Mouse (Mus musculus): ENCODE measurements at regions not wholly inside any gene's neighbourhood (a gene's known extent, or its start where the extent isn't known, plus 50 kb on each side); places are given as distances from the start of the nearest gene placed in this dataset.

DNA sequence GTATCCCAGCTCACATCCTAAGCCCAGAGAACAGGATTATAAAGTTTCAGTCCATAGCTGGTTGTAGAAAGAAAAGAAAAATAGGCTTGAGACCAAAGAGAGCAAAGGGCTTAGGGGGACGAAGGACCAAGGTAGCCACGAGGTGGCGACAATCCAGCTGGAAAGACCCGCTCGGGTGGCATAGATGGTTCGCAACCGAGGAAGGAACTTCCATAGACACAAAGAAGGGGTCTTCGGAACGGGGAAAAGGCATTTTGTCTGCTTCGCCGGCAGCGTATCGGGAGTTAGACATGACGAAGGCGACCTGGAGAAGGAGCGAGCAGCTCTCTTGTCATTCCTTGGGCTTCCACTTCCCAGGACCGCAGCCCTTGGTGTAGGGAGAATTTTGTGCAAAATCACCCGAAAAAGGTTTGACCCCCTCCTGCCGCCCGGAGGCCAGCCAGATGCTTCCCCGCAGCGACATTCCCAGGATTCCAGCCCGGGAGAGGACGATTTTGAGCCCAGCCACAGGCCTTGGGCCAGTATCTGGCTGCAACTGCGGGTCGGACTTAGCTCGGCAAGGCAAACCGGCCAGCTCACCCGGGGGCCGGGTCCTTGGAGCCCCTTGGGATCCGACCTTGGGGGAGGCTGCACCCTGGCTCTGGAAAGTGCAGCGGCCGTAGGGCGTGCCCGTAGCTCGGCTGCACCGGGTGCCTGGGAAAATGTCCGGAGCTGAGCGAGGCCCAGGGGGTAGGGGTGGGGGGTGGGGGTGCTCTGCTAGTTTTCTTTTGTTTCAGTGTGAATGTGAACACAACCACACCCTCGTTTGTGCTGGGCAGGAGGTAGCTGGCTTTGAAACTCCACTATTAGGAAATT, 184.5 kb upstream of the Foxn2 start:
- intact Hi-C loops (cut with DNase I) = loop anchor here (1.0 to 10.0 kb wide), 4 partner anchors 47 to 379 kb away; partner anchors contain the start of gene Foxn2

DNA sequence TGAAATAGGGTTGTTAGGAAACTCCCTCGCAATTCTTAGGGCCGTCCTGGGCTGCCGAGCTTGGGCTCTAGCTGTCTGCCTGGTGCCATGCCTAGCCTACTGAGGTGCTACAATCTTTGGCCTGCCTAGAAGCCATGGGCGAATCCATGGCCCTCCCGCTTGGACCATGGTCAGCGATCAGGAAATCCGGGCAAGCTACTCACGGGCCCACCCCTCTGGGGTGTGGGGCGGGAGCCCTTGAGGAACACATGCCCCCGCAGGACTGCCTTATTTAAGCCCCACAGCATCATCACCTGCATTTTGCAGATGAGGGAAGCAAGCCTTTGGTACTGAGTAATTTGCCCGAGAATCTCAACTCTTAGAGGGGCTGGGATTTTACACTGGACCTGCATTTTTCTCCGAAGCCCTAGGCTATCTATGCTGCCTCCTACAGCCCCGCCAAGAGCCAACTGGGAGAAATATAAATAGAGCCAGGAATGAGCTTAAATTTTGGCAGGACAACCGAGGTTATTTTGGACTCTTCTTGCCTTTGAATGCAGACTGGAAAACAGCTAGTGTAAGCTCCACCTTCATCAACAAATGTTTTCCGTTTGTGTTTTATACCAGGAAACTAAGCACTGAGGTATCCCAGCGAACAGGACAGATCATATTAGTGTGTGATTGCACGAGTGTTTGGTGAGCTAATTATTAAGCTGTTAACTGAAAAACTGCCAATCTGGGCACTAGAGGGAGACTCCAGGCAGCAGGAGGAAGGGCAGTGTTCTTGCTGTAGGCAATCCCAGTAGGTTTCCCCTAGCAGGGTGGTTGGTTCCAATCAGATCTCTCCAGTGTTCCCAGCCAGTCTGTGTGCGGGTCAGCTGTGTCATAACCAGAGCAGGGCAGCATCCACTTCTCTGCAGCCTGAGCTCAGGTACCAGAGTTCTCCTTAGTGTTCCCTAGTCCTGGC, 183.6 kb upstream of the Foxn2 start:
- intact Hi-C loops (cut with DNase I) = loop anchor here (1.0 to 10.0 kb wide), 4 partner anchors 46 to 378 kb away; partner anchors contain the start of gene Foxn2

DNA sequence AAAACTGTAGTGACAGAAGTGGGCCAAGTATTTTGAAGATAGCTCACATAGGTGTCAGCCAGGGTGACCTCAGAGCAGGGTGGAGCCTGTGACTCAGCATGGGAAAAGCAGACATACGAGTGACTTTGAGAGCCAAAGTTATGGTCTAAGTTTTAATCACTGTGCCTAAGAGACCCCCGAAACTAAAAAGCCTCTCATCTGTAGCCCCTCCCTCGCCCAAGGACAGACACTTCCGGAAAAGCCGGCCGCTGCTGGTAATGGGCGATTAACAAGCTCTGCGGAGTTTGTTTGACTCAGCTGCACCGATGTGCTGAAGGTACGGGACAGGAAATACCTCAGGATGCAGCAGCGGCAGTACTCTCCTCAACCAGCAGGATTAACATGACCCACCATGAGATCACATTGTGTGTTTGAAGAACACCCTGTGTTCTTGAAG, 182.1 kb upstream of the Foxn2 start:
- intact Hi-C loops (cut with DNase I) = loop anchor here (5.0 to 10.0 kb wide), 2 partner anchors 184 to 376 kb away; partner anchors contain the start of gene Foxn2

DNA sequence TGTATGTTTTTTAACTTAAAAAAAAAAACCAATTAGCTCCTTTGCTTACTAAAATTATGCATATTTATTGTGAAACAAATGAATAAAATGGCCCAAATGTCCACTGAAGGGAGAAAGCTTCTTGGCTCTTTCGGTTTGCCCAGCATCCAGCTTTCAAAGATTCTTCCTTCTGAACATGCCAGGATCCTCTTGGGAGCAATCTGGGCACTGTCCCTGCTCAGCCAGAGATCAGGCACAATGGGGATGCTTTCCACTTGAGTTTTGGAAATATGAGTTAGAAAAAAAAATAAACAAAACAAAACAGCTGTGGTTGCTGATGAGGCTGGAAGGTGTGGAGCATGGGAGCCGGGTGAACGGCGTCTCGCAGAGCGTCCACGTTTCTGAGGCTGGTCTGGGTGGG, 180.3 kb upstream of the Foxn2 start:
- intact Hi-C loops (cut with DNase I) = no loop called here

DNA sequence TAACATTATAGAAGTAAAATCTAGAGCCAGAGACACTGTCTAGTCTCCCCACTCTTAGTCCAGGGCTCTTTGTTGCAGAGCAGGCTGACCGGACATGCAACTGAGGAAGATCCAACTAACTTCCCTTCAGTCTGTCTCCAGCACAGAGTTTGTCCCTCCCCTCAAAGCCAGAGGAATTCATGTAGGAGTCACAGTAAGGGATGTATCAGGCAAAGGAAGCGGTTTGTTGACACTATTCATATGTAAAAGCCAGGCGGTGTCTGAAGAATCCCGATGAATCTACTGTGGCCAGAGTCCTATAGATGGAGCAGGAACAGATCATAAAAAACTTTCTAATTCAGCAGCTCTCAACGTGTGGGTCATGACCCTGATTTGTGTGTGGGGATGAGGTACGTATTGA, 179.7 kb upstream of the Foxn2 start:
- intact Hi-C loops (cut with DNase I) = no loop called here

DNA sequence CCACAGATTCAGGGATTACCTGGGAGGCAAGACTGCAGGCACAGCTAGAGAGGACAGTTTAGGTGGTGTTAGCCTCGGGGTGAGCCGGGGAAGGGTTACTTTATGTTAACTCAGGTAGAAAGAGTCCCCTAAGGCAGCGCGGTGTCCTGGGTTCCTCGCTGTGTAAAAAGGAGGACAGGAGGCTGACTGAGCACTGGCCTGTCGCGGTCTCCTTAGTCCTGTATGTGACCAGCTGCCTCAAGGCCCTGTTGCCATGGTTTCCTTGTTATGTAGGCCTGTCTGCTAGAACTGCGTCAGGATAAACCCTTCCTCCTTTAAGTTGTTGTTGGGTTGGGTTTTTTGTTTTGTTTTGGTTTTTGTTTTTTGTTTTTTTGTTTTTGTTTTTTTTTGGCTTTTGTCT, 179.0 kb upstream of the Foxn2 start:
- intact Hi-C loops (cut with DNase I) = no loop called here

DNA sequence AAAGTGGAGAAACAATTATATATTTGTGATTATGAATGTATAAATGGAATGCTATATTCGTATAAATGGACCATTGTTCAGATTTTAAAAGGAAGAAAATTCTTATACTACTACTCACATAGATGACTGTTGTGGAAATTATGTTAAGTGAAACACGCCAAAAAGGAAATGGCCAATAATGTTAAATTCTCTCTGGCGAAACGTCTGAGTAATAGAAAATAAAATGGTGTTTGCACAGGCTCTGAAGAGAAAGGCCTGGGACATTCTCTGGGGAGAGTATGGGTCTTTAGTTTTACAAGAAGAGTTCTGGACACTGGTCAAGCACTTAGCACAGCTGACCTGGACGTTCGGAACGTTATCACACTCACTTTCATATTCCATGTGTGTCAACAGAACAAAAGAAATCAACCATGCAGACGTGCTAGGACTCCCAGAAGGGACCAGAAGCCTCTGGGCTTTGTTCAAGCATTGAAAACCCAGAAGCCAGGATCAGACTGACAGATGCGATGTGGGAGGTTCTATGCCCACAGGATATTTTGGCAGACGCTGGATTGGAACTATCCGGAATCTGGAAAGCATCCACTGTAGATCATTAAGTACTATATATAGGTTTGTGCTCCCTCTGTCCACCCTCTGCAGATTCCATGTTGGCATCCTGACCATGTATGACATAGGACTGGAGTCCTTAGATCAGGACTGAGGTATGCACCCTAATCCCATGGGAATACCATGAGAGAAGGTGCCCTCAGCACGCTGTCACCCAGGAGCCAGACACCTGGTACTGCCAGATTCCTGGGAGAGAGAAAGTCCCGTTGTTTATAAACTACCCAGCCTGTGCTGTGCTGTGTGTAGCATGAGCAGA, 178.0 kb upstream of the Foxn2 start:
- intact Hi-C loops (cut with DNase I) = no loop called here

DNA sequence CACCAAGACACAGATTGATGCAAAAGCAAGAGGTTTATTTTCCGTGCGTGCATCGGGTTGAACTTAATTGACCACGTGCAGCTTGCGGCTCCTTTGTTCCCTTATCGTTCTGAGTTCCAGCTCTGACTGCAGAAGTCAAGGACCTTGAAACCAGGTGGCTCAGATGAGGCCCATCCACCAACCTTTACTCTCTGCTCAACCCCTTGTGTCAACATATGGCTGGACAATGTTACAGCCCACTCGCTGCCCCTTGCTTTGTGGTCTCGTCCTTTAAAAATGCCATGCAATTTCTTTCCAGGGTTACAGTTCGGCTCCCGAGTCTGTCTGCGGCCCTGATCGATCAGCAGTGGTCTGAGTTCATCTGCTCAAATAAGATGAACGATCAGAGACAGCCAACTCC, 175.2 kb upstream of the Foxn2 start:
- intact Hi-C loops (cut with DNase I) = no loop called here

DNA sequence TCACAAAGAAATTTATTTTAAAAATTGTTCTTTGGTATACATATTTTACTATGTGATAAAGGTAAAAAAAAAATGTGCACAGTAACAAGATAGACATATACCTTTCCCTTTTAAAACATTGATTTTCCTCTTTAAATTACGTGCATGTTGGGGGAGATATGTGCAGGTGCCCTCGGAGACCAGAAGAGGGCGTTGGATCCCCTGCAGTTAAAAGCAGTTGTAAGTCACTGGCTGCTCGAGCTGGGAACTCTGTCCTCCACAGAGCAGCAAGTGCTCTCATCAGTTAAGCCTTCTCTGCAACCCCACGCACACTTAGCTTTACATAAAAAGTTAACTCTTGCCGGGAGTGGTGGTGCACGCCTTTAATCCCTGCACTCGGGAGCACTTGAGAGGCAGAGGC, 172.3 kb upstream of the Foxn2 start:
- intact Hi-C loops (cut with DNase I) = no loop called here

DNA sequence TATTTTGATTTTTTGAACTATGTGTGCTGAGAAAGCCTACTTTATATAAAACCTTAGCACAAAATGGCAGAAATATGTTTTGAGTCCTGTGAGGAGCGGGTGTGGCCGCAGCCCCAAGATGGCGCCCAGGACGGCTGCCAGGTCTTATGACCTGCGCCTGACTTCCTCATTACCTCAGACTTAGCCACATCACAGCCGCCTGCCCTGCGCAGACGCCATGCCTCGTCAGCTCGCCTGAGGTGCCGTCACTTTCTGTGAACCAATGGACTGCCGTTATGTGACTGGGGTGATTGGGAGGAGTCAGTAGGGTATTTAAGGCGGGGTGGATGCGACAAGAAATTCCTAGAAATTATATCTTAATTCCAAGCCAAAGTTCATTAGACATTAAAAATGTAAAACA, 171.7 kb upstream of the Foxn2 start:
- intact Hi-C loops (cut with DNase I) = no loop called here

DNA sequence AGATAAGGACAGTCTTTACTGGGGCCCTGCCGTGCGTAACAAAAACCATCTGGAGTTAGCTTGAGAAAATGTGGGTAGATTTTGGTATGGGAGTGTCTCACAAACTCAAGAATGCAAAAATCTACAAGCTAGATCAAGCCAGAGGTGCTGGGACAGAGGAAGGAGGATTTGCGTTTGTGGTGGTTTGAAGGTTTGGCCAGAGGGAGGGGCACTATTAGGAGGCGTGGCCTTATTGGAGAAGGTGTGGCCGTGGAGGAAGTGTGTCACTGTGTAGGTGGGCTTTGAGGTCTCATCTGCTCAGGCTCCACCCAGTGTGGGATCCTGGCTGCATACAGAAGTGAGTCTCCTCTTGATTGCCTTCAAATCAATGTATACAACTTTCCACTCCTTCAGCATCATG, 169.6 kb upstream of the Foxn2 start:
- intact Hi-C loops (cut with DNase I) = no loop called here

DNA sequence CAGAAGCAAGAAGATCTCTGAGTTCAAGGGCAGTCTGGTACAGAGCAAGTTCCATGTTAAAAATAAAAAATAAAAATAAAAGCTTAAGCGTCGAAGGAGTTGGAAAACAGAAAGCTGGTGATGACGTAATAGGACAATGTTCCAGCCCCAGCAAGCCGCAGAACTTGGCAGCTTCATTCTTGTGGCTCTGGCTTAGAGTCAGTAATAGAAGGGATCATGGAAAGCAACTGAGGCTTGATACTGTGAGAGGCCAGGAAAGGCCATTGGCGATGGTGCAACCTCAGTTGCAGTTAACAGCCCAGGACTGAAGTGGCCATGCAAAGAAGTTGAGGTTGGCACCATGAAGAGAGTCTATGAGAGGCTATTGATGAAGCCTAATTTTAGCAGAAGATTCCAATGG, 168.3 kb upstream of the Foxn2 start:
- intact Hi-C loops (cut with DNase I) = no loop called here

DNA sequence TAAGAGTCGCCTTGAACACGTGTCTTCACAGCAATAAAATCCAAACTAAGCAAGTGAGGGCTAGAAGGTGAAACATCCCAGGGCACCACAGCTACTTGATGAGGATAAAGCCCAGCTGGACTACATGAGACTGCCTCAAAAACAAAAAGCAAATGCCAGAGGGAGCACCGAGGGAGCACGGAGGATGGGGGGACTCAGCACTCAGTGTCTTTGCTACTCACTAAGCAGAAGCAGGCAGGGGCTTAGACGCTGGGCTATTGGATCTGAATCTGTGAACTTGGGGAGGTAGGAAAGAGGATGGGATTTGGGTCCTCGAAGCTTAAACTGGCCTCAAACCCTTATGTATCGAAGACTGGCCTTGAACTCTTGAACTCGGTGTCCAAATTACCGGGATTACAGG, 167.0 kb upstream of the Foxn2 start:
- intact Hi-C loops (cut with DNase I) = no loop called here

DNA sequence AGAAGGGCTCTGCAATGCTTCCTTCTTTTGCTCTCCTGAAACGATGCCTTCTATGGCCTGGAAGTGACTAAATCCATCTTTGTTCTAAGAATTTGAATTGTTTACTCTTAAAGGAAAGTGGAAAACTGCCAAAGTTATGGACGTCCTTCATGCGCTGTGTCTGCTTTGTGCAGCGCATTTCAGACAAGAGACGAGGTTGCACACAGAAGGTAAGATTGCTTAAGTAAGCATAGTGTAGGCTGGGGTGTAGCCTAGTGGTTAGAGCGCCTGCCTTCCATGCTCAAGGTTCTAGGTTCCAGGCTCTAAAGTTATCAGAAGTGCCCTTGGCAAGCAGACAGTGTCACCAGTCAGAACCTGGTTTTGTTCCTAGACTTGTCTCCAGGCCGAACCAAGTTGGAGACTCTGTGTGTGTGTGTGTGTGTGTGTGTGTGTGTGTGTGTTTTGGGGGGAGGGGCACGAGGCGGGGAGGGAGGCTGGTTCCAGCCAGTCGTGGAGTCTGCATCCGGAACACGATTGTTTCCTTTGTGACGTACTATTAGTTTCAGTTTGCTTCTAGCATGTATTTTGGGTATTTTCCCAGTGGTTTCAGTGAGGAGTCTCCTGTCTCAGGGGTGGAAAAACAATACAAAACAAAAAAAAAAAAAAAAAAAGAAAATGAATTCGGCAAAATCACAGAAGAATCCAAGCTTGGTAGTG, 166.4 kb upstream of the Foxn2 start:
- intact Hi-C loops (cut with DNase I) = no loop called here

DNA sequence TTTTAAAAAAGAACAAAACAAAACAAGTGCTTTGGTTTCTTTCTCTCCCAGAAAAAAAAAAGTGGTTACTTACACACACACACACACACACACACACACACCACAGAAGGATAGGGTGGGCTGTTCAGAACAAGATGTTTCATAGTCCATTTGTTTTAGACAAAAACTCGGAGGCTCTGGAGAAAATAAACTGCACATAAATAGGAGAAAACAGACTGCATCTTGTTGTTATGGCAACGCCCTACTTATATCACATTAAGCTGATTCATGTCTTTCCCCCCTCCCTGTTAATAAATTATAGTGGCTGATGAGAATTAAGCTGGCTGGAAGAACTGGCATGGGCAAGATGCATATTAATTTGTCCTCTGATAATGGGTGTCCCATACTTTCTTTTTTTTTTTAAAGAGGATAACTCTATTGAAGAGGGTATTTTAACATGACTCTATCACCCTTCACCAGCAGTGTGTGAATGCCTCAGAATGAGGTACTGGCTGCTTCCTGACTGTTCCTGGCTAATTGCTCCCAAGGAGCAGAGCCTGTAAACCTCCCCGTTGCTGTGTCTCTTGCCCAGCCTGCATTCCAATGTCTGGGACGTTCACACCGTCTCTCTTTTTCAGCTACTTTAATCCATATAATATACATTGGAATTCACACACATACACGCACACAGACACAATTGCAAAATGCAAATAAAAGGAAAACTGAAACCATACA, 165.6 kb upstream of the Foxn2 start:
- intact Hi-C loops (cut with DNase I) = no loop called here

DNA sequence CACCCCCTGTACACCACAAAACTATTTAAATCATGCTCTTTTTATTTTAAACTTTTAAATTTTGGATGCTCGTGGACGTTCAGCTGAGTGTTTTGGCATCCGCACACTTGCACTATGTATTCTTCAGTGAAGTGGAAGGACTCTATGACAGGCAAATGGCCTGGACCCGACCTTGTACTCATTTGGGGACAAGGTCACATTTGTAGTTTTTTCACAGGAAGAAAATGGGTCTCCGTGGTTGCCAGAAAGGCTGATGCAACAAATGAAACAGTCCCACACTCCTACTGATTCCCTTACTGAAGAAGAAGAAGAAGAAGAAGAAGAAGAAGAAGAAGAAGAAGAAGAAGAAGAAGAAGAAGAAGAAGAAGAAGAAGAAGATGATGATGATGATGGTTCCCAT, 160.9 kb upstream of the Foxn2 start:
- intact Hi-C loops (cut with DNase I) = loop anchor here (10.0 kb wide), 1 partner anchor 235 kb away; no protein-coding TSS in a partner anchor

DNA sequence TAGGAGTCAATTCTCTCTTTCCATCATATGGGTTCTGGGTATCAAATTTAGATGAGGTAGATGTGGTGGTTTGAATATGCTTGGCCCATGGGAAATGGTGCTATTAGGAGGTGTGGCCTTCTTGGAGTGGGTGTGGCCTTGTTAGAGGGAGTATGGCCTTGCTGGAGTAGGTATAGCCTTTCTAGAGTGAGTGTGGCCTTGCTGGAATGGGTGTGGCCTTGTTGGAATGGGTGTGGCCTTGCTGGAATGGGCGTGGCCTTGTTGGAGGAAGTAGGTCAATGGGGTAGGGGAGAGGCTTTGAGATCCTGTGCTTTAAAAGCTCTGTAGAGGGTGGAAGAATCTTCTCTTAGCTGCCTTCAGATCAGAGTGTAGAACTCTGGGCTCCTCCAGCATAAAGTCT, 157.8 kb upstream of the Foxn2 start:
- intact Hi-C loops (cut with DNase I) = loop anchor here (10.0 kb wide), 1 partner anchor 232 kb away; no protein-coding TSS in a partner anchor

DNA sequence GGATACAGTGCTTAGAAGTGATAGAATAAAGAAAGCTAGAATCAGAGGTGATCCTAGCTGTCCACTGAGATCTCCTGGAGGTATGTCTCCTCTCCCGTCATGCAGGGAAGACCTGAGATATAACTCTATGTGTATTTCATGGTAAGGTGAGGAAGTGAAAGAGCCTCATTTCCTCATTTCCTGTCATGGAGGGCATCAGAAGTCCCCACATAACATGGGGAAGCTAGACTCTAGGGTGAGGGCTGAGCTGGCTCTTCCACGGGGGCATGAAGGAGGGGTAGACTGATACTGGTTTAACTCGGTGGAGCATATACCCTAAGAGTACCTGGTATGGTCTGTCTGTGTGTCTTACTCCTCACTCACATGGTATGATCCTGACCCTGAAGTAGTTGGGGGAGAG, 156.0 kb upstream of the Foxn2 start:
- intact Hi-C loops (cut with DNase I) = loop anchor here (10.0 kb wide), 1 partner anchor 230 kb away; no protein-coding TSS in a partner anchor

DNA sequence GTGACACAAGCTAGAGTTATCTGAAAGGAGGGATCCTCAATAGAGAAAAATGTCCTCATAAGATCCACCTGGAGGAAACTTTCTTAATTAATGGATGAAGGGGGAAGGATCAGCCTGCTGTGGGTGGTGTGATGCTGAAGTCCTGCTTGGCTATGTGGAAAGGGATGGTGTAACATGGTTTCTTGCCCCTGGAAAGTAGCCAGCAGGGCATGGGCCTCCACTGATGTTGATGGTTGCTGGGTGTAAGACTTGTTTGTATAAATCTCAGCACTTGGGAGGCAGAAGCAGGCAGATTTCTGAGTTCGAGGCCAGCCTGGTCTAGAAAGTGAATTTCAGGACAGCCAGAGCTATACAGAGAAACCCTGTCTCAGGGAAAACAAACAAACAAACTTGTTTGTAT, 152.7 kb upstream of the Foxn2 start:
- intact Hi-C loops (cut with DNase I) = loop anchor here (10.0 kb wide), 1 partner anchor 227 kb away; no protein-coding TSS in a partner anchor

DNA sequence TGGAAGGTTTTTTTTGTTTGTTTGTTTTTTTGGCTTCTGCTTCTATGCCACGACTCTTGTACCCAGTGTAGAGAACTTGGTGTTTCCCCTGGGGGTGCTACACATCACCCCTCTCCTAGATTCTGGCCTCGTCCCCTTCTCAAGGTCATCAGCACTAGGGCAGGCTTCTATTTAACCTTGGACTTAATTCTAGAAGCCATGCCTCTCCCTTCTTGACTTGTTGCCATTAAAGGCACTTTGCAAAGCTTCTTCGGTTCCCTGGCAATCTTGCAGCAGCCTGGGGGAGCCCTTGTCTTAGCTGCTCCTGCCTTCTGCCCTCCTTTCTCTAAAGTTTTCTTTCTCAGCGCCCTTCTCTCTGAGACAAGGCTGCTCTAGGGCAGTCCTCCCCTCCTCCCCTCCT, 143.0 kb upstream of the Foxn2 start:
- intact Hi-C loops (cut with DNase I) = no loop called here

All from adrenal gland (tissue).